Mouse (Mus musculus) forebrain, embryonic 10.5 days (tissue): ENCODE data around the gene Srr. TPM values are rescaled to one million over a fixed set of nuclear protein-coding genes. Genes with fewer than 3 reads are reported as not detected.

ENCODE experiments used
- DNase-seq: peaks from one replicate; pipeline ENCODE4 v3.0.0-alpha.2; 2017; ENCODE audit warnings: low spot score; ENCODE audit errors: extremely low spot score
- H3K27ac ChIP-seq: fragments of 300-500 bp; sonication (generic); 2 replicates; pipeline ENCODE4 v1.5.1; 2016; ENCODE audit warnings: mild to moderate bottlenecking
- H3K27me3 ChIP-seq: fragments of 300-500 bp; sonication (generic); 2 replicates; pipeline ENCODE4 v1.6.1; 2016; ENCODE audit warnings: mild to moderate bottlenecking; ENCODE audit not compliant: poor library complexity, severe bottlenecking
- H3K36me3 ChIP-seq: fragments of 300-500 bp; sonication (generic); replicated peaks from 2 replicates; pipeline ENCODE4 v1.6.1; 2016; ENCODE audit warnings: mild to moderate bottlenecking, moderate library complexity
- H3K4me1 ChIP-seq: fragments of 300-500 bp; sonication (generic); 2 replicates; pipeline ENCODE4 v1.6.1; 2016
- H3K4me3 ChIP-seq: fragments of 300-500 bp; sonication (generic); 2 replicates; pipeline ENCODE4 v1.5.1; 2016; ENCODE audit warnings: mild to moderate bottlenecking, moderate library complexity
- H3K9me3 ChIP-seq: fragments of 300-500 bp; sonication (generic); 2 replicates; pipeline ENCODE4 v1.6.1; 2016; ENCODE audit warnings: mild to moderate bottlenecking, moderate library complexity
- WGBS: fragments of 180-500 bp; shearing (Covaris S2); methylation state at CpG from one replicate; pipeline ENCODE4 v1.1.7; 2016; 5-methylcytosine and 5-hydroxymethylcytosine counted together
- polyA plus RNA-seq: library from polyadenylated mRNA; unstranded; fragments of >200 nt; fragmentation: Nextera tagmentation; extraction: Ambion mirVana; gene quantifications from 2 replicates; pipeline ENCODE4 v1.2.1, GENCODE M21; 2016

The Srr gene
- 15.6 and 16.7 TPM in 2 replicates for polyA plus RNA-seq

DNA sequence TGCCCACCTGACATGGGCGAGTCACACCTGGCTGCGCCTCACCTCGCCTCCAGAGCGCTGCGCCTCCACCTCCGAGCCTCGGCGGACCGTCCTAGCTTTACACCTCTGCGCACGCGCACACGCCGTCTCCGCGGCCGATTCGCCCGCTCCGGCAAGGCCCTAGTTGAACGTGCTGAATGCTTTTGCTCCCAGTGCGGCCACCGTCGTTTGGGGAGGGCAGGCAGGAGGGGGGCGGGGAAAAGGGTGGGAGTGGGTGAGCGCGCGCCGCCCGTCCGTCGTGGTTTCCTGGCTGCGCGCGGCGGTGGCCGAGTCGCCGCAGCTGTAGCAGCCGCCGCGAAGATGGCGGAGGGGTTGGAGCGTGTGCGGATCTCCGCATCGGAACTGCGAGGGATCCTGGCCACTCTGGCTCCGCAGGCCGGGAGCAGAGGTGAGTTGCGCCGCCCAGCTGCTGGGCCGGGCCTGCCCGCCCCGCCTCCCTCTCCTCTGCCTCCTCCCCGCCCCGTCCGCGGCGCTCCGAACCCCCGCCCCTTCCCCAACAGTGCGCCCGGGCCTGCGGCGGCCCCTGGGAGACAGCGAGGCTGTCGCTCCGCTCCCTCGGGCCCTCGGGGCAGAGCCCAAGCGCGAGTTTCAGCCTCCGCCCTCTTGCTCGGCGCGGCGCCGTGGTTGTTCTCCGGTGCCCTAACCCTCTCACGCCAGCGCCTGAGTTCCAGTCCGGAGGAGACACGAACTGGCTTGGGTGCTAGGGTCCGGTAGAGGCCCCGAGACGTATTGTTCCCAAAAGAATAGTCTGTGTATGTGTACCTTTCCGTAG, at the start of gene Srr, which contains the start of gene Smg6:
Gene Srr, minus strand, starts transcription at position 372 of the 811 bp plus-strand sequence.
Gene Smg6, plus strand, starts transcription at position 247 of the 811 bp plus-strand sequence.
- Histone ChIP-seq H3K36me3 (peaks cover 25% of the 10 kb centered on the region), H3K27me3 (no peaks in the 10 kb centered on the region), H3K4me3 (peak within 1 kb of the TSS; percentile 97), H3K9me3 (no peaks in the 10 kb centered on the region), H3K27ac (peak within 1 kb of the TSS; percentile 95), H3K4me1 (peaks cover 22% of the 10 kb centered on the region)
- WGBS = 0% methylated on average over 84 of the region's 88 CpGs
- DNase-seq = peak; percentile 98

GRCm38 (mm10) chr11:74974615-74975014, 48.9 kb upstream of the Srr start:
- Histone ChIP-seq H3K4me1 (no peaks in the 10 kb centered on the region), H3K27ac (no peak overlapping the region), H3K27me3 (no peaks in the 10 kb centered on the region), H3K9me3 (peaks cover 3% of the 10 kb centered on the region; the same call in 1 of the 2 replicates), H3K4me3 (no peak overlapping the region), H3K36me3 (peaks cover 15% of the 10 kb centered on the region)
- no peak for DNase-seq

- H3K27ac ChIP-seq = no peak overlapping the region
- WGBS = 90% methylated on average over 7 of the region's 7 CpGs
- no peak overlapping the region for H3K4me3 ChIP-seq
- no peak for DNase-seq
- no peaks in the 10 kb centered on the region for H3K27me3 ChIP-seq
- peaks cover 3% of the 10 kb centered on the region; the same call in 1 of the 2 replicates for H3K9me3 ChIP-seq
- peaks cover 17% of the 10 kb centered on the region for H3K36me3 ChIP-seq
- no peaks in the 10 kb centered on the region for H3K4me1 ChIP-seq
These were observed 47.8 kb upstream of the Srr start for GRCm38 (mm10) chr11:74973290-74974157.

GRCm38 (mm10) chr11:74965516-74965915, 39.8 kb upstream of the Srr start:
- Histone ChIP-seq H3K27me3 (no peaks in the 10 kb centered on the region), H3K27ac (no peak overlapping the region), H3K9me3 (no peaks in the 10 kb centered on the region), H3K4me1 (no peaks in the 10 kb centered on the region), H3K4me3 (no peak overlapping the region), H3K36me3 (peaks cover 20% of the 10 kb centered on the region)
- no peak for DNase-seq
- 93% methylated on average over 3 of the region's 3 CpGs for WGBS

DNA sequence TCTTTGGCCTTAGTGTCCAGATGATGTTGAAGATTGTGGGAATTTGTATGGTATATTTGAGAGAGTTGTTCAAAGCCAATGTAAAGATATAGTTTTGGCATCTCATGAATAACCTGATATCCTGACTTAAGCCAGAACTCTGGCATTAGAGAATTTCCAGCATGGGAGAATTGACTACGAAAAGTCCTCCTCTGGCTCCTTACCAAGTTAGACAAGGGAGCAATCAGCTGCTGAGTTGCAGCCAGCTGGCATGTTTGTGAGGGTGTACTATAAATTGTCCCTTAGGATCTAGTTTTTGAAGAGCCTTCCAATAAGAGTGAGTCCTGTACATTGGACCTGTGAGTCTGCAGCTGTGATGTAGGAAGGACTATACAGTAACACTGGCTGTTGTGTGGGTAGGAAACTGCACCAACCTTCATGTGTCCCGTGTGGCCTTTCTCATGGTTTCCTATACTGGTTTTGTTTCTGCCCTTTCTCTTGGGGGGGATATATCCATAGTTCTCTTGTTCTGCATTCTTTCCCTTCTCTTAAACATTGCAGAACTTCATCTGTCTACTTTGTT, 37.2 kb upstream of the Srr start:
- no peaks in the 10 kb centered on the region for H3K9me3 ChIP-seq
- DNase-seq = no peak
- H3K27ac ChIP-seq = no peak overlapping the region
- no peaks in the 10 kb centered on the region for H3K27me3 ChIP-seq
- peaks cover 24% of the 10 kb centered on the region for H3K36me3 ChIP-seq
- H3K4me3 ChIP-seq = no peak overlapping the region
- 97% methylated on average over 2 of the region's 2 CpGs for WGBS
- no peaks in the 10 kb centered on the region for H3K4me1 ChIP-seq

- Histone ChIP-seq H3K36me3 (peaks cover 20% of the 10 kb centered on the region), H3K4me1 (no peaks in the 10 kb centered on the region), H3K27ac (no peak overlapping the region), H3K4me3 (no peak overlapping the region), H3K27me3 (no peaks in the 10 kb centered on the region), H3K9me3 (no peaks in the 10 kb centered on the region)
- no peak for DNase-seq
These were observed 36.2 kb upstream of the Srr start for GRCm38 (mm10) chr11:74961953-74962352.

DNA sequence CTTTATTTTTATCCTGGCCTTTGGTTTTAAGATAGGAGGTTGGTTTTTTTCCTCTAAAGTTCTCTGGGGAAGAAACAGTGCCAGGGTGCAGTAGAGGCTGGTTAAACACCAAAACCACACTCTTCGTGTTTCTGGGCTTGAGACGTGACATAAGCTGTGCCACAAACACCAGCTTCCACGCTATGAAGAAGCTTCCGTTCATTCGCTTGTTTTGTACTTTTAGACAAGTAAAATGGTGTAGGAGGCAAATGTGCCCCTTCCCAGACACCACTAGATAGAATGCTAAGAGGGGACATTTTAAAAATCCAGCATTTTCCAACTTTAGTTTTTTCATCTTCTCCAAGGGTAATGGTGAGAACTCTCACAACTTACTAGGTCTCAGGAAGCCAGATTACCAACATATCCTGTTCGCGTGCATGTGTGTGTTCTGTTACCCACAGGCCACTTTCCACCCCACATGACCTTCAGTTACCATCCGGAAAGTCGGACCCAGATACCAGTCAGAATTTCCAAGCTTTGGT, 34.3 kb upstream of the Srr start:
- WGBS = 94% methylated on average over 9 of the region's 9 CpGs
- Histone ChIP-seq H3K36me3 (peaks cover 17% of the 10 kb centered on the region), H3K9me3 (no peaks in the 10 kb centered on the region), H3K4me3 (no peak overlapping the region), H3K27me3 (no peaks in the 10 kb centered on the region), H3K4me1 (no peaks in the 10 kb centered on the region), H3K27ac (no peak overlapping the region)
- DNase-seq = no peak

DNA sequence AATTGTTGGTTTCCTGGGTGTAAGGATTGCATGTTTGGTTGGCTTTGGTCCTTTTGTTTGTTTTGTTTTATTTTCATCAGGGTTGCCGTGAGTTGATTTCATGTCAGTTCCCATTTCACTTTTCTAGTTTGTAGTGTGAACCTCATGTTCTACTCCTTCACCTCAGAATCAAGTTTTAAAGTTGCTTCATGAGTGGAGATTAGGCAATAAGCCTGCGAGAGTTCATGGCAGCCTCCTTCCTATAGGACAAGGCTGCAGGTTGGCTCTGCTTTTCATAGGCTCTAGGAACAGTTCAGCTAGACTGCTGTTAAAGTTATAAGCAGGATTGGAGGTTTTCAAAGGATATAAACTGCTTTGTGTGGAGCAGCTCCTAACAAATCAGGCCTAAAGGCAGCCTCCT, 33.8 kb upstream of the Srr start:
- Histone ChIP-seq H3K27ac (no peak overlapping the region), H3K27me3 (no peaks in the 10 kb centered on the region), H3K4me1 (no peaks in the 10 kb centered on the region), H3K36me3 (peaks cover 22% of the 10 kb centered on the region), H3K4me3 (no peak overlapping the region), H3K9me3 (no peaks in the 10 kb centered on the region)
- WGBS = 88% methylated on average over 2 of the region's 2 CpGs
- no peak for DNase-seq

DNA sequence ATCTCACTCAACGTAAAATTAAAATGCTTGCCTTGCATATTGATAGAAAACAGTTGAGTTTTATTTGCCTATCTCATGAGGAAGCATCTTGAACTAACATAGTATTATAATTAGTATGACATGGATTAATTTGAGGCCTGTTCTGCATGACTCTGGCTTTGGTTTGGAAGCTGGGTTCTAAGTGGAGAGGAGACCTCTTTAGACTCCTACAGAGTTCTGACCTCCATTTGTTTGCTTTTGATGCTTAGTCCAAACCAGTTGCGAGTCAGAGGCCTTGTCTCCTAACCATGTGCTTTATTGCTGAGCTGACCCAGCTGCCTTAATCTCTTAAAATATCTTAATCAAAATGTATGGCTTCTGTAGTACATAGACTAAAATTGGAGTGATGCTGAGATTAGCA, 31.9 kb upstream of the Srr start:
- Histone ChIP-seq H3K4me3 (no peak overlapping the region), H3K9me3 (no peaks in the 10 kb centered on the region), H3K27me3 (no peaks in the 10 kb centered on the region), H3K4me1 (no peaks in the 10 kb centered on the region), H3K27ac (no peak overlapping the region), H3K36me3 (peaks cover 33% of the 10 kb centered on the region)
- WGBS = 96% methylated on average over 2 of the region's 2 CpGs
- no peak for DNase-seq

DNA sequence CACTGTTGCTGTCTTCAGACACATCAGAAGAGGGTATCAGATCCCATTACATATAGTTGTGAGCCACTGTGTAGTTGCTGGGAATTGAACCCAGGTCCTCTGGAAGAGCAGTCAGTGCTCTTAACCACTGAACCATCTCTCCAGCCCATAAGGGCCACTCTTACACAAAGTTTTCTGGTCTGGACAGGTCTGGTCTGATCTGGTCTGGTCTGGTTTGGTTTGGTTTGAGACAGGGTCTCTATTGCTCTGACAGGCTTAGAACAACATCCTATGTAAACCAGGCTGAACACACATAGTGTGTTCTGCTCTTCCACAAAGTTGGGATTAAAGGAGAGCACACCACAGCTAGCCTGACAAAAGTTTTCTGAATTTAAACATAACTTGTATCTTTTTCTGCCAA, 30.3 kb upstream of the Srr start:
- DNase-seq = no peak
- Histone ChIP-seq H3K36me3 (peaks cover 45% of the 10 kb centered on the region), H3K27ac (no peak overlapping the region), H3K4me1 (no peaks in the 10 kb centered on the region), H3K27me3 (no peaks in the 10 kb centered on the region), H3K9me3 (no peaks in the 10 kb centered on the region), H3K4me3 (no peak overlapping the region)

GRCm38 (mm10) chr11:74954901-74955300, 29.2 kb upstream of the Srr start:
- Histone ChIP-seq H3K4me1 (no peaks in the 10 kb centered on the region), H3K27ac (no peak overlapping the region), H3K27me3 (no peaks in the 10 kb centered on the region), H3K36me3 (peaks cover 52% of the 10 kb centered on the region), H3K4me3 (no peak overlapping the region), H3K9me3 (no peaks in the 10 kb centered on the region)
- no peak for DNase-seq

GRCm38 (mm10) chr11:74946348-74946747, 20.6 kb upstream of the Srr start:
- 82% methylated on average over 3 of the region's 3 CpGs for WGBS
- no peak overlapping the region for H3K4me3 ChIP-seq
- no peaks in the 10 kb centered on the region for H3K4me1 ChIP-seq
- H3K27me3 ChIP-seq = no peaks in the 10 kb centered on the region
- no peak for DNase-seq
- H3K9me3 ChIP-seq = no peaks in the 10 kb centered on the region
- H3K27ac ChIP-seq = no peak overlapping the region
- peaks cover 78% of the 10 kb centered on the region for H3K36me3 ChIP-seq
